Mouse (Mus musculus) stomach, embryonic 14.5 days (tissue): Measurements from ENCODE around the gene Foxd1. TPM values are rescaled to one million over a fixed set of nuclear protein-coding genes. Genes with fewer than 3 reads are reported as not detected.

Experiments used
- polyA plus RNA-seq: library from polyadenylated mRNA; unstranded; fragments of >200 nt; fragmentation: Nextera tagmentation; extraction: Ambion mirVana; gene quantifications from 2 replicates; pipeline ENCODE4 v1.2.1, GENCODE M21; 2014

The Foxd1 gene
- polyA plus RNA-seq, 1 experiment from 2014 or later, result not detected

Other genes with a start within 250 kb of the Foxd1 start
- 28.4 and 28.9 TPM in 2 replicates for gene Arhgef28, start 147.8 kb upstream of the Foxd1 start, polyA plus RNA-seq
- 33.9 and 34.0 TPM in 2 replicates for gene Utp15, start 91.2 kb upstream of the Foxd1 start, polyA plus RNA-seq
- gene Ankra2, start 91.2 kb upstream of the Foxd1 start, polyA plus RNA-seq, result 33.2 and 33.9 TPM in 2 replicates
- gene Gm21976, start 74.4 kb upstream of the Foxd1 start, polyA plus RNA-seq, result not detected in 2 replicates
- 666 and 685 TPM in 2 replicates for gene Btf3, start 37.2 kb upstream of the Foxd1 start, polyA plus RNA-seq
- gene Gm10320, start 137.8 kb downstream of the Foxd1 start, polyA plus RNA-seq, result 1.2 and 1.4 TPM in 2 replicates